Mouse (Mus musculus) mature B cell (primary cell): ENCODE measurements around the gene Tns3.
"Not testable (repeated sequence)": the region's sequence is repeated elsewhere in the genome, so short reads cannot be mapped to it uniquely, and the experiment has no call there.

Source experiments
- in situ Hi-C: fragments of 300-500 bp; cut with MboI; formaldehyde crosslinking; loops from 2 replicates; pipeline ENCODE4 v1.14.3; 2019

Tns3 gene

DNA sequence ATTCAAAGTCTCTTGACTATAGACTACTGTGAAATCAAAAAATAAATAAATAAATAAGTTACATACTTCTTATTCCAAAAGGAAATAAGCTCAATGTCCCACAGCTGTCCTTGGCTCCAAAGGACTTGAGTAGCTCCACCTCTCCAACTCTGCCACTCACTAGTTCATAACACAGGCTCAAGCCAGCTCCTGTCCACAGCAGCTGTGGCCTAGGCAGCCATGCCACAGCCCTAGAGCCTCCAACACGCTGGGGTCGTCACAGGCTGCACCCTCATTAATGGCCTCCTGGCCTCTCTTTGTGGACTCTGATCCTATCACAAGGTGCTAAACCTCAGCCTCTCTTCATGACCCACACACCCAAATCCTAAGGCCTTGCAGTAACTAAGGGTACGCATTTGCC lies 18.7 kb downstream of the Tns3 start:
- in situ Hi-C loops, result no loop called here

GRCm38 (mm10) chr11:8644272-8644671 lies 20.1 kb downstream of the Tns3 start:
- in situ Hi-C loops, result no loop called here

DNA sequence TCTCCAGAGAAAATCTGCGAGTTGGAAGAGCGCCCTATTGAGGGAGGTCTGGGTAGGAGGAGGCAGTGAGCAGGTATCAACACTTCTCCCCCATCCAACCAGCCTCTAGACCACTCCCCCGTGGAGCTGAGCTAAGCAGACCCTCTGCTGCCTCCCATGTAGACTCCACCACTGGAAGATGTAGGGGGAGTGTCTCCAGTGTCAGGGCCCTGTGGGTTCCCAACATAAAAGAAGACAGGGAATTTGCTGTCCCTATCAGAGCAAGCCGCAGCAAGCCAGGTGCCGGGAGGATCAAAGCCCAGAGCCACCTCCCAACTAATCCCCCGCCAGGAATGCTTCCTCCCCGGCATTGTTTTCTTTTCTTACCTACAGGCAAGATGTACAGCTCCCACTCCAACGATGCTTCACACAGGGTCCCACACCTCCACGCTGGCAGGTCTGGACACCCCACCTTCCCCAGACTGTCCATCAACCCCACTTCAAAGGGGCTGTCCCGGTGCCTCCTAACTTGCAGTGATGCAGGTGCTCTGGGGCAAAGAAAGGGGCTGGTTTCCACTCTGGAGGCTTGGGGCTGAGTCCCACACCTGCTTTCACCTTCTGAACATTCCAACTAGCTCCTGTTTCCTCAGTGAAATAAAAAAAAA lies 22.6 kb downstream of the Tns3 start:
- in situ Hi-C loops, result no loop called here

DNA sequence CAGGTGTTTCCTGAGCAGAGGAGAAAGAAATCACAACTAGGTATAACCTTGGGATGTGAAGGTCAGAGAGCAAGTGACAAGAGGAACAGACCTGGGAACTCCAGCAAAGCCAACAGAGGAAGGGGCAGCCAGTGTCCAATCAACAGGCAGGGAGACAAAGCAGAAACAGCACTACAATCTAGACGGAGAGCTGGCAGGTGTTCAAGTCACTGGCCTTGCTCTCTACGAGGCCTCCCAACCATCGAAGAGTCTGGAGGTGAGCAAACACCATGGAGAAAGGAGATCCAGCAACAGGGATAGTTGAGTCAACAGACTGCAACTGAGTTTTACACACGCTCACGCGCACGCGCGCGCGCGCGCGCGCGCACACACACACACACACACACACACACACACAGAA lies 24.6 kb downstream of the Tns3 start:
- in situ Hi-C loops, result no loop called here

- in situ Hi-C loops, result no loop called here
Measured at GRCm38 (mm10) chr11:8639007-8639718, 25.2 kb downstream of the Tns3 start.

- in situ Hi-C loops, result no loop called here
Measured at GRCm38 (mm10) chr11:8637469-8638447, 26.6 kb downstream of the Tns3 start.

- in situ Hi-C loops, result no loop called here
Measured at GRCm38 (mm10) chr11:8636680-8637079, 27.7 kb downstream of the Tns3 start.

GRCm38 (mm10) chr11:8635778-8636177 lies 28.6 kb downstream of the Tns3 start:
- in situ Hi-C loops, result no loop called here

- in situ Hi-C loops, result no loop called here
Measured at GRCm38 (mm10) chr11:8634728-8635410, 29.5 kb downstream of the Tns3 start.

- in situ Hi-C loops, result no loop called here
Measured at GRCm38 (mm10) chr11:8632163-8632562, 32.2 kb downstream of the Tns3 start.

GRCm38 (mm10) chr11:8629862-8630390 lies 34.4 kb downstream of the Tns3 start:
- in situ Hi-C loops, result no loop called here

GRCm38 (mm10) chr11:8629326-8629725 lies 35.0 kb downstream of the Tns3 start:
- in situ Hi-C loops, result no loop called here

DNA sequence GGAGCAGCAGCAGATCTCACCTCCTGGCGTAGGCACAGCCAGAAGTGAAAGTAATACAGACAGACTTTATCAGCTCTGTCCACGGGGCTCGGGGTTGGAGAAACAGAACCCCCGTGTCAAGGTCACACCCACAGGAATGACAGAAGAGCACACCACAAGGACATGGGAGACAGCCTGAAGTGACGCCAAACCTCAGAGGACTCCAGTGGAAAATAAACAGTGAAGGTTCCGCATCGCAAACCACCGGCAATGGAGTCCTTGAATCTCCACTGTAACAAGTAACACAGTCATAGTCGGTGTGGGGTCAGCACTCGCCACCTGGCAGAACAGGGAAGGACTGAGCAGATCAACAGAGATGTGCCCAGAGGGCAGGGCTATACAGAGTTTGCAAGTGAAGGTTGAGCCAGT lies 35.5 kb downstream of the Tns3 start:
- in situ Hi-C loops, result no loop called here

DNA sequence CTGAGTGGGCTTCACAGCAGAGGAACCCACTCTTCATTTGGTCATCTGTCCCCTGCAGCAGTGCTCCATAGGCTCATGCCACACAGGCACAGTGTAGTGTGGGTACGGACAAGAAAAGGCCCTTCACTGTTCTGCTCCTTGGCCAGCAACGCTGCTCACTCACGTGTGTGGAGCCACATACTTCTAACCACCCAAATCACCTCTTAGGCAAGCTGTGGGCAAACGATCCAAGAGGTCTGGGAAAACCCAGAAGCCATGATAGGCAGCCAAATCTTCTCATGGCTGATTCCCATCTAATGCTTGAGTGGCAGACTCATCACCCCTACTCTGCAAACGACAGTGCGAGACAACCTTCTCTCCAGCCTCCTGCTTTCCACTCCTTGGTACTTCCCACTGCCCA lies 37.2 kb downstream of the Tns3 start:
- in situ Hi-C loops, result no loop called here

GRCm38 (mm10) chr11:8626715-8627114 lies 37.6 kb downstream of the Tns3 start:
- in situ Hi-C loops, result no loop called here

DNA sequence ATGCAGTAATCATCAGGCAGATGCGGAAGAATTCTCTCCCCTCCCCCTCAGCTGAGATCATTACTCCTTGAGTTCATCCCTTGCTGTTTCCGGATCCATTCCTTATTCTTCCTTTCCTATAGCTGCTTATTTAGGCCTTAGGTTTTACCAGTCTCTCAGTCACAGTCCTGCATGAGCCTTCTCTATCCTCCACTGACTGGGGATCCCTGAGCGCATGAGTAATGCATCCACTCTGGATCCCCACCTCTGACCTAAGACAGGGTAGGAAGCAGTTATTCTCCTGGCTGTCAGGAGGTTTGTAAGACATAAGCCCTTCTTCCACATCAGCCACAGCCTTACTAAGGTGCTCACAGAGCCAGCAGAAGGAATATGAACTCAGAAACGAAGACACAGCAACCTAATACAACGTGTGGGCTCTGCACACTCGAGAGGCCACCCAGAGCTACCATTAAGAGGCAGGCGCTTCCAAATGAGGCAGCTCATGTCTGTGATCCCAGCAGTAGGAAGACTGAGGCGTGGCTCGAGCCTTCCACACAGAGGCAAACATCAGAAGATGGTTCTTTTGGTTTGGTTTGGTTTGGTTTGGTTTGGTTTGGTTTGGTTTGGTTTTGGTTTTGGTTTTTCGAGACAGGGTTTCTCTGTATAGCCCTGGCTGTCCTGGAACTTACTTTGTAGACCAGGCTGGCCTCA lies 38.3 kb downstream of the Tns3 start:
- in situ Hi-C loops, result no loop called here

- in situ Hi-C loops, result no loop called here
Measured at GRCm38 (mm10) chr11:8625451-8625850, 38.9 kb downstream of the Tns3 start.

DNA sequence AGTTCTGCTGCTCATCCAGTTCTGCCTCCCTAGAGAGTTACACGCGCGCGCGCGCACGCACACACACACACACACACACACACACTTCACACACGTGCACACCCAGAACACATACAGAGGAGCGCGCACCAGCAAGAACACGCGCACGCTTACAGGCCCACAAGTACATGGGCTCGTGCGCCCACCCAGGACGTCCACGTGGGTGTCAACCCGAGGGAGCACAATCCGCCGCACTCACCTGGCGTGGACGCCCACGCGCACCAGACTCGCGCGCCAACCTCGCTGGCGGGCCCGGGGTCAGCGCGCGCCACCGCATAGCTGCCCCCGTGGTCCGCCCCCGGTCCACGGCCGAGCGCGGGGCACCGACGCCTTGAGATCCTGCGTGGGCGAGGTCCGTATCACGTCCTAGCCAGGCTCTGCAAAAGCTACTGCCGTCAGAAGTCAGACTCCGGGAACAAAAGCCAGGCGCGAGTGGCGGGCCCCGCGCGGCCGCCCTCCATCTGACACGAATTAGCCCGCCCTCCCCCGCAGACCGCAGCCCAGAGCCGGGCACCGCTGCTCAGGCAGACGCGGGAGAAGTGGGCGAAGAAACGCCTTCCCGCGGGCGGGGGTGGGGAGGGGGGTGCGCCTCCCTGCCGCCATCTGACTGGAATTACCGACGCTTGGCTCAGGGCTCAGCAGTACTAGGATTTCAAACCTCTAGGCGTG lies 40.0 kb downstream of the Tns3 start:
- in situ Hi-C loops, result no loop called here

GRCm38 (mm10) chr11:8623852-8624178 lies 40.5 kb downstream of the Tns3 start:
- in situ Hi-C loops, result no loop called here

- in situ Hi-C loops, result no loop called here
Measured at GRCm38 (mm10) chr11:8622668-8623067, 41.7 kb downstream of the Tns3 start.

GRCm38 (mm10) chr11:8619111-8619510 lies 45.2 kb downstream of the Tns3 start:
- in situ Hi-C loops, result not testable (repeated sequence)
